Mouse (Mus musculus): ENCODE measurements at regions not wholly inside any gene's neighbourhood (a gene's known extent, or its start where the extent isn't known, plus 50 kb on each side); places are given as distances from the start of the nearest gene placed in this dataset.

DNA sequence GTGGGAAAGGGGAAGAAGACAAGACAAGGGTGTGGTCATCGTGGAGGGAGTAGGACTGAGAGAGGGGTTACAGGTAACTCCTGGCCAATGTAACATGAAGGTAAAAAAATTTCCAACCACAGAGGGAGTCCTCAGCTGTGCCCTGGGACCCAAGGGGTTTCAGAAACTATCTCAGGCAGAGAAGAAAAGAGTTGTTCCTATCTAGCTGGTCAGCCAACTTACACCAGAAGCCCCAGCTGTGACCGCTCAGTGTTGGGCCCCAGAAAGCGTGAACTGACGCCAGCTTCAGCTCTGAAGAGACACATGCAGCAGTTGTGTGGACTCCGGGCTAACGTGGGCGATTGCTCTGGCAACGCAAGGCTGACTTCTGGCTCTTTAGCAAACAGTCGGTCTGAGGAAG lies 52.2 kb downstream of the Rhob start:
- Histone ChIP-seq H3K4me1 (ENCODE audit: insufficient read depth, low read length) (peaks cover 7% of the 10 kb centered on the region), H3K4me3 (ENCODE audit: low read length) (no peak overlapping the region), H3K36me3 (ENCODE audit: insufficient read depth, low read length) (no peaks in the 10 kb centered on the region), H3K9me3 (ENCODE audit: low read length) (no peaks in the 10 kb centered on the region), H3K9ac (replicated peaks; ENCODE audit: low read length) (no peak overlapping the region), H3K4me2 (ENCODE audit: low read depth, low read length) (no peak overlapping the region), H3K27ac (no peak overlapping the region), H3K27me3 (ENCODE audit: insufficient read depth, low read length) (no peaks in the 10 kb centered on the region)
- DNase-seq (ENCODE audit: low spot score) (no peak), ATAC-seq (no peak)
- no peak for TF ChIP-seq CTCF (IDR thresholded peaks at IDR 0.05; ENCODE audit: low read depth)
- WGBS: 76% methylated on average over 9 of the region's 9 CpGs

DNA sequence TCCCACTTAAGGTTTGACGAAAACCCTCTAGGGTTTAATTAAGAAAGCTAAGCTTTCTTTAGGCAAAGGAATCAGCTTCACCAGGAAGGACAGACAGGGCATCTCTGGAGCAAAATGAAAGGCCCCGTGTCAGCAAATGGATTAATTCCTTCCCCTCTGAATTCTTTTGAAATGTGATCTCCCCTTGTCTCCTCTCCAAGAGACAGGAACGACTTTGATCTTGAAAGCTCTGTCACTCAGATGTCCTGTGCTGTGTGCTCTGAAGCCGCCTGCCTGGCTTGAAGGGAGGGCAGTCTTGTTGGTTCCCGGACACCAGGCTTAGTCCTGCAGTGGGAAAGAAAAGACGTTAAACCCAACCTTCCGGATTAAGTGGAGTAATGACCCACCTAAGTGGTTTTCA lies 52.8 kb downstream of the Rhob start:
- TF ChIP-seq CTCF (IDR thresholded peaks at IDR 0.05; ENCODE audit: low read depth): no peak
- H3K27me3 ChIP-seq (ENCODE audit: insufficient read depth, low read length): no peaks in the 10 kb centered on the region
- no peak overlapping the region for H3K4me2 ChIP-seq (ENCODE audit: low read depth, low read length)
- H3K36me3 ChIP-seq (ENCODE audit: insufficient read depth, low read length): no peaks in the 10 kb centered on the region
- no peak overlapping the region for H3K9ac ChIP-seq (replicated peaks; ENCODE audit: low read length)
- 23% methylated on average over 7 of the region's 7 CpGs for WGBS
- no peak for ATAC-seq
- no peak overlapping the region for H3K4me3 ChIP-seq (ENCODE audit: low read length)
- no peak overlapping the region for H3K27ac ChIP-seq
- no peak for DNase-seq (ENCODE audit: low spot score)
- no peaks in the 10 kb centered on the region for H3K9me3 ChIP-seq (ENCODE audit: low read length)
- peaks cover 7% of the 10 kb centered on the region for H3K4me1 ChIP-seq (ENCODE audit: insufficient read depth, low read length)

DNA sequence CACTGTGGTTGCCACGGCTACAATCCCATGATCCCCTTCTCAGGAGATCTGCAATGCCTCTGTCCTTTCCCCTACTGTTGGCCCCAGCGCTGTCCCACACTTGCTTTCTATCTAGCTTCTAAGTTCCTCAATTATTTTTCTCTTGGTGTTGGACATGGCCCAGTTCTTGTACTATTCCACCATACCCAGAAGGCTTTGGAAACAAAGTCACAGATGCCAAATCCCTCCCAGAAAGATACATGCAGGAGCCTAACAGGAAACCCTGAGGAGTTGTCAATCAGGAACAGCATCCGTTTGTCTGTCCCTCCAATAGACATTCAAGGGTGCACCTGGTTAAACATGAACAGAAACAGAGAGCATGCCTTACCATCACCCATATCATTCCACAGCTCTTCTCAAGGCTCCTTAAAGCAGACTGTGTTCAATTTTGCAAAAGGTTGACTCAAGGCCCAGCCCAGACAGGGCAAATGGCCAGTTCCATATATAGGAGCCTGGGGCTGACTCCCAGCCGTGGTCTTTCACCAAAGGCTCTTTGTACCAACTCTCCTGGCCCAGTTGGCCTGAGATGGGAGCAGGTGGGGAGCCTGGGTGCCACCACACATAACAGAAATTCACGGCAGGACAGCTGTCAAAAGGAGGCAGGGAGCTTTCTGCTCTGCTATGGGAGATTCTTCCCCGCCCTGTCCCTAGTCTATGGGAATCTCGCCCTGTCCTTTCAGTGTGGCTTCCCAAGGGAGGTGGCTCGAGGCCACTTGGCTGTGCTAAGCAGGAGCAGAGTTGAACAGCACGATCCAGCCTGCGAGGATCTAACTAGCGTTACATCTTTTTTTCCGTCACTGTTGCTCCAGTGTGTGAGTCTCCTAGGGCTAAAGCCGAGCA lies 54.6 kb downstream of the Rhob start:
- no peak overlapping the region for H3K4me3 ChIP-seq (ENCODE audit: low read length)
- no peaks in the 10 kb centered on the region for H3K9me3 ChIP-seq (ENCODE audit: low read length)
- H3K4me1 ChIP-seq (ENCODE audit: insufficient read depth, low read length): no peaks in the 10 kb centered on the region; the same call in 1 of the 2 replicates
- H3K9ac ChIP-seq (replicated peaks; ENCODE audit: low read length): no peak overlapping the region
- no peaks in the 10 kb centered on the region for H3K27me3 ChIP-seq (ENCODE audit: insufficient read depth, low read length)
- H3K27ac ChIP-seq: no peak overlapping the region
- no peak for DNase-seq (ENCODE audit: low spot score)
- WGBS: 55% methylated on average over 13 of the region's 13 CpGs
- H3K36me3 ChIP-seq (ENCODE audit: insufficient read depth, low read length): no peaks in the 10 kb centered on the region
- no peak for TF ChIP-seq CTCF (IDR thresholded peaks at IDR 0.05; ENCODE audit: low read depth)
- ATAC-seq: peak; percentile 38; the same call in 1 of the 2 replicates
- H3K4me2 ChIP-seq (ENCODE audit: low read depth, low read length): no peak overlapping the region

DNA sequence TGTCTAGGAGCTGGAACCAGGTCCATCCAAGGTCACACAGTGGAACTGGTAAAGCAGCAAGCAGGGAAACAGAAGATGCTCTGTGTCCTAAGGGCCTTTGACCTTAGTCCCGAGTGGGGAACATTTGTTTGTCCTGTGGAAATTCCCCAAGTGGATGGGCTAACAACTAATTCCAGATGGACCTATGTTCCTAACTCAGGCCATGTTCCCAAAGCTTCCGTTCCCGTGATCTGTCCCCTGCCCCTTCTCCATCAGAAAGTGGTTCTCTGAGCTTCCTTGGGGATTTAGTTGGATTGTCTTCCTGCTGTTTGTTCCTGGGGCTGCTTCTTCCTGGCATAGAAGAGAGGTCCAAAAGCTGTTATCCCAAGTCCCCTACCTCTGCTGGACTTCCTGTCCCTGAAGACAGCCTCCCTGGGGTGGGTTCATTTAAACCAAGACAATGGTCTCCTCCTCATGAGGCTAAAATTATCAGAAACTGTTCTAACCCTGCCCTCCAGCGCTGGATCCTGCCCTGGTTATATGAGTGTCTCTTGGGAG lies 55.8 kb downstream of the Rhob start:
- WGBS: 81% methylated on average over 4 of the region's 4 CpGs
- Histone ChIP-seq H3K27ac (no peak overlapping the region), H3K4me1 (ENCODE audit: insufficient read depth, low read length) (no peaks in the 10 kb centered on the region; the same call in 1 of the 2 replicates), H3K4me3 (ENCODE audit: low read length) (no peak overlapping the region), H3K9me3 (ENCODE audit: low read length) (no peaks in the 10 kb centered on the region), H3K36me3 (ENCODE audit: insufficient read depth, low read length) (no peaks in the 10 kb centered on the region), H3K4me2 (ENCODE audit: low read depth, low read length) (no peak overlapping the region), H3K27me3 (ENCODE audit: insufficient read depth, low read length) (no peaks in the 10 kb centered on the region), H3K9ac (replicated peaks; ENCODE audit: low read length) (no peak overlapping the region)
- DNase-seq (ENCODE audit: low spot score) (no peak), ATAC-seq (no peak)
- no peak for TF ChIP-seq CTCF (IDR thresholded peaks at IDR 0.05; ENCODE audit: low read depth)

DNA sequence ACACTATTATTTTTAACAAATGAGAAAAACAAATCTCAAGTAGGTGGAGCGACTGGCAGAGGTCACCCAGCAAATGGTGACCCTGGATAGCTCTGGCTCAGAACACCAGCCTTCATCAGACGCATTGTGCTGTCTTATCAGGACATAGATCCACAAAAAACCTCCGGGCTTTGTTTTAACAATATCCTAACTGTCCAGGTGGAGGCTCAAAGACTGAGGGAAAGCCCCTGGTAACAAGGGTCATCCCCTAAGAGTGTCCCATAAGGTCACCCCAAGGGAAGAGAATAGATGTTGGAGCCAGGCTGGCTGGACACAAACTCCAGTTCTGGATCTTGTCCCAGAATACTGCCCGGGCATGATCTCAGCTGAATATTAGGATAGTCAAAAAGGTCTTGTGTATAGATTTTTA lies 56.6 kb downstream of the Rhob start:
- ATAC-seq: no peak
- H3K4me3 ChIP-seq (ENCODE audit: low read length): no peak overlapping the region
- DNase-seq (ENCODE audit: low spot score): no peak

DNA sequence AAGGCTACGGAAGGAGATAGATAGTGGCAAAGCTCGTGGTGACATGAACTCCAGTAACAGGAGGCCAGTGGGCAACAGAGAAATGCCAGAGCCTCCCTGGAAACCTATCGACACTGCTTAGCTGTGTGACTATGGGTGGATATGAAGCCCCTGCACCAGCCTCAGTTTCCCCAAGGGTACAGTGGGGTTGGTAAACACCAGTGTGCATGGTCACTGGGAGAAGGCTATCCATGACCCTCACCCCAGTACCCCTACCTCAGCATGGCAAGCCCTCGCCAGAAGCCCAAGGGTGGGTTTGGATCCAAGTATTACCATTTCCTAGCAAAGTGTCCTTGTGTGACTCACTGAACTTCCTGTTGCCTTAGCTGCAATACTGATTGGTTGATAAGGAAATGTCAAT lies 58.5 kb downstream of the Rhob start:
- H3K27ac ChIP-seq: no peak overlapping the region
- no peaks in the 10 kb centered on the region for H3K36me3 ChIP-seq (ENCODE audit: insufficient read depth, low read length)
- H3K4me2 ChIP-seq (ENCODE audit: low read depth, low read length): no peak overlapping the region
- no peak for TF ChIP-seq CTCF (IDR thresholded peaks at IDR 0.05; ENCODE audit: low read depth)
- H3K9me3 ChIP-seq (ENCODE audit: low read length): no peaks in the 10 kb centered on the region
- no peak overlapping the region for H3K9ac ChIP-seq (replicated peaks; ENCODE audit: low read length)
- no peak overlapping the region for H3K4me3 ChIP-seq (ENCODE audit: low read length)
- WGBS: 87% methylated on average over 4 of the region's 4 CpGs
- H3K27me3 ChIP-seq (ENCODE audit: insufficient read depth, low read length): no peaks in the 10 kb centered on the region
- H3K4me1 ChIP-seq (ENCODE audit: insufficient read depth, low read length): no peaks in the 10 kb centered on the region; the same call in 1 of the 2 replicates
- DNase-seq (ENCODE audit: low spot score): no peak
- no peak for ATAC-seq

More for the DNA sequence above, 56.6 kb downstream of the Rhob start:
- TF ChIP-seq CTCF (IDR thresholded peaks at IDR 0.05; ENCODE audit: low read depth): no peak
- H3K4me2 ChIP-seq (ENCODE audit: low read depth, low read length): no peak overlapping the region
- H3K27me3 ChIP-seq (ENCODE audit: insufficient read depth, low read length): no peaks in the 10 kb centered on the region
- no peaks in the 10 kb centered on the region for H3K9me3 ChIP-seq (ENCODE audit: low read length)
- no peak overlapping the region for H3K27ac ChIP-seq
- no peaks in the 10 kb centered on the region; the same call in 1 of the 2 replicates for H3K4me1 ChIP-seq (ENCODE audit: insufficient read depth, low read length)
- 79% methylated on average over 4 of the region's 4 CpGs for WGBS
- no peak overlapping the region for H3K9ac ChIP-seq (replicated peaks; ENCODE audit: low read length)
- no peaks in the 10 kb centered on the region for H3K36me3 ChIP-seq (ENCODE audit: insufficient read depth, low read length)

DNA sequence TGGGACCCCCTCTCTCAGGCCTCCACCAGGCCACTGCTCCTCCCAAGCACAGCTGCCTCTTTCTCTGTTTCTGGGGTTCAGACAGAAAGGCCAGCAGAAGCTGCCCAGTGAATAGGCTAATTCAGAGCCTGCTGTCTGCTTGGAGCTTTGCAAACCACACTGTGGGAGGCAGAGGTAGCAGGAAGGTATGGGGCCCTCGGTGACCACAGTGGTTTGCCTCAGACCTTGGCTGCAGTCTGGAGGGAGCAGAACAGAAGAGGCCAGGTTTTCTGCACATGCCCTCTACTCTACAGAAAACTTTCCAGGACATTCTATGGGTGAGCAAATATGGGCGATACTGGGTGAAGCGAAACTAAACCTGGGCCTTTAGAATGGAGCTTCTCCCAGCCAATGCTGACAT lies 59.4 kb downstream of the Rhob start:
- H3K4me2 ChIP-seq (ENCODE audit: low read depth, low read length): no peak overlapping the region
- H3K36me3 ChIP-seq (ENCODE audit: insufficient read depth, low read length): no peaks in the 10 kb centered on the region
- H3K27me3 ChIP-seq (ENCODE audit: insufficient read depth, low read length): no peaks in the 10 kb centered on the region
- WGBS: 86% methylated on average over 3 of the region's 3 CpGs
- ATAC-seq (no peak), DNase-seq (ENCODE audit: low spot score) (no peak)
- no peaks in the 10 kb centered on the region for H3K9me3 ChIP-seq (ENCODE audit: low read length)
- no peak for TF ChIP-seq CTCF (IDR thresholded peaks at IDR 0.05; ENCODE audit: low read depth)
- no peaks in the 10 kb centered on the region; the same call in 1 of the 2 replicates for H3K4me1 ChIP-seq (ENCODE audit: insufficient read depth, low read length)
- H3K4me3 ChIP-seq (ENCODE audit: low read length): no peak overlapping the region
- H3K27ac ChIP-seq: no peak overlapping the region
- no peak overlapping the region for H3K9ac ChIP-seq (replicated peaks; ENCODE audit: low read length)

Measured in hindbrain, postnatal 0 days (tissue).